Mouse (Mus musculus): Measurements from ENCODE around the gene Slc25a10. TPM values are rescaled to one million over a fixed set of nuclear protein-coding genes. Genes with fewer than 3 reads are reported as not detected.

Slc25a10 gene
- total and polyA plus RNA-seq, 3 experiments, result 52.0 to 53.6 TPM; not detected in 1

DNA sequence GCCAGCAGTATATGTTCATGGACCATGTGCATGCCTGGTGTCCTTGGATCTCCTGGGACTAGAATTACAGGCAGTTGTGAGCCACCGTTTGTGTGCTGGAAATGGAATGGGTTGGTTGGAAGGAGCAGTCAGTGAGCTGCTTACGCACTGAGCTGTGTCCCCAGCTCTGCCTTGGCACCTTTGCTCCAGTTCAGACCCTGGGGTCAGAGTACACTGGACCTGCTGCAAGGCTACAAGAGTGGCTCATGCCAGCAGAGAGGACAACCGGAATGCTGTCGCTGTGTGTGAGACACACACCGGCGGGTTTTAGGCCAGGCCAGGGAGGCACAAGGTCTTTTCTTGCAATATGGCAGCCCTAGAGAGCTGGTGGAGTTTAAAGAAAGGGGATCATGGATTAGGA is 19.6 kb upstream of the Slc25a10 start:
- no peak for DNase-seq (ENCODE audit: low read depth, low spot score)
- H3K27ac ChIP-seq (ENCODE audit: control insufficient read depth, low read depth, low read length), result no peak overlapping the region
- H3K9ac ChIP-seq (ENCODE audit: control insufficient read depth, low read depth, low read length, poor library complexity, severe bottlenecking), result no peak overlapping the region
- peaks cover 6 to 8% of the 10 kb centered on the region in 2 experiments for H3K4me1 ChIP-seq (ENCODE audit: control insufficient read depth in 1 of 2, insufficient read depth in 2 of 2, low read length in 2 of 2)
- H3K79me2 ChIP-seq (ENCODE audit: control insufficient read depth, insufficient read depth, low read length, poor library complexity), result peaks cover 13% of the 10 kb centered on the region
- H3K36me3 ChIP-seq (ENCODE audit: control insufficient read depth in 1 of 2, insufficient read depth in 2 of 2, low read length in 2 of 2), result peaks cover 6 to 10% of the 10 kb centered on the region in 2 experiments; a peak in 3 of 4 replicates
- TF ChIP-seq SMC3 (IDR thresholded peaks at IDR 0.05; ENCODE audit: low read depth, low read length) (no peak), CTCF (IDR thresholded peaks at IDR 0.05 in 2 of 3, conservative IDR thresholded peaks at IDR 0.05 in 1 of 3; ENCODE audit: control insufficient read depth in 1 of 3, insufficient read depth in 1 of 3, low read depth in 2 of 3, low read length in 3 of 3, poor library complexity in 1 of 3, severe bottlenecking in 1 of 3) (no peak), ZMIZ1 (IDR thresholded peaks at IDR 0.05; ENCODE audit: low read depth, low read length) (no peak), MEF2A (IDR thresholded peaks at IDR 0.05; ENCODE audit: extremely low read depth, insufficient replicate concordance, low read depth, low read length, poor library complexity, severe bottlenecking) (no peak), RCOR1 (IDR thresholded peaks at IDR 0.05; ENCODE audit: low read depth, low read length) (no peak), MAX (IDR thresholded peaks at IDR 0.05; ENCODE audit: low read length) (no peak), EP300 (IDR thresholded peaks at IDR 0.05; ENCODE audit: low read depth in 1 of 2, low read length in 2 of 2) (no peak), SIN3A (IDR thresholded peaks at IDR 0.05; ENCODE audit: low read length) (no peak), NRF1 (IDR thresholded peaks at IDR 0.05; ENCODE audit: insufficient read depth, low read depth, low read length, poor library complexity, severe bottlenecking) (no peak), ZKSCAN1 (IDR thresholded peaks at IDR 0.05; ENCODE audit: low read depth, low read length) (no peak), MYC (IDR thresholded peaks at IDR 0.05; ENCODE audit: low read depth, low read length) (no peak)
- H3K9me3 ChIP-seq (replicated peaks; ENCODE audit: insufficient read depth, low read length), result no peaks in the 10 kb centered on the region
- no peak overlapping the region for H3K4me3 ChIP-seq (ENCODE audit: control insufficient read depth in 1 of 2, insufficient read depth in 1 of 2, low read depth in 2 of 2, low read length in 2 of 2)
- no peaks in the 10 kb centered on the region for H3K27me3 ChIP-seq (ENCODE audit: control insufficient read depth in 1 of 2, insufficient read depth in 2 of 2, low read length in 2 of 2)

DNA sequence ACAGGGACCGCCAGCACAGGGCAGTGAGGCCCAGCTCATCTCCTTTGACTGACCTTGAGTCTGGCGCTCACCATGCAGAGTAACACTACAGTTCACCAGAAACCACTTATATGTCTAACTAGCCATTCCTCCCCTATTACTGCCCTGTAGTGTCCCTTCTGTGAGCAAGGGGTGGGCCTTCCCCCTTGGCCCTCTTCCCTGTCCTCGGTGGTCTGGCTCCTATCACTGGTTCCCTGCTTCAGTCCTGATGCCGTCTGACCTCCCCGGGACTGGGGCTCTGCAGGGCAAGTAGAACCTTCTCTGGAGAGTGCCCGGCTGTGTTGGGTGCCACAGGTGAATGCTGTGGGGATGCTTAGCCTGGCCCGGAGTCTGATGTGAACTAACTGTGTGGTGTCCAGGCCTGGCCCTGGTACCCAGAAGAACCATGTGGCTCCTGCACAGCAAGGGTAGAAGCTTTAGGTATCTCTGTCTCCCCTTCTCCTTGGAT is 8.1 kb upstream of the Slc25a10 start:
- H3K4me1 ChIP-seq (ENCODE audit: control insufficient read depth in 1 of 2, insufficient read depth in 2 of 2, low read length in 2 of 2), result peaks cover 3 to 12% of the 10 kb centered on the region in 2 experiments; a peak in 3 of 4 replicates
- H3K9ac ChIP-seq (ENCODE audit: control insufficient read depth, low read depth, low read length, poor library complexity, severe bottlenecking), result peak overlapping the region; percentile 86
- TF ChIP-seq USF2 (IDR thresholded peaks at IDR 0.05; ENCODE audit: borderline replicate concordance in 1 of 2, insufficient read depth in 1 of 2, low read depth in 1 of 2, low read length in 2 of 2) (no peak), POLR2AphosphoS2 (IDR thresholded peaks at IDR 0.05; ENCODE audit: low read length) (no peak), MAX (IDR thresholded peaks at IDR 0.05; ENCODE audit: low read length) (no peak), BHLHE40 (IDR thresholded peaks at IDR 0.05; ENCODE audit: borderline replicate concordance, low read depth, low read length) (no peak), TBP (IDR thresholded peaks at IDR 0.05; ENCODE audit: low read depth, low read length) (no peak), POLR2AphosphoS5 (IDR thresholded peaks at IDR 0.05; ENCODE audit: borderline replicate concordance, low read depth, low read length) (no peak), EP300 (IDR thresholded peaks at IDR 0.05; ENCODE audit: low read depth in 1 of 2, low read length in 2 of 2) (no peak), NRF1 (IDR thresholded peaks at IDR 0.05; ENCODE audit: insufficient read depth, low read depth, low read length, poor library complexity, severe bottlenecking) (no peak), MAZ (IDR thresholded peaks at IDR 0.05; ENCODE audit: low read depth, low read length) (no peak), ZNF384 (IDR thresholded peaks at IDR 0.05; ENCODE audit: low read depth, low read length) (no peak), NELFE (IDR thresholded peaks at IDR 0.05; ENCODE audit: low read depth, low read length) (no peak), CHD2 (IDR thresholded peaks at IDR 0.05; ENCODE audit: low read length) (no peak), GATA1 (IDR thresholded peaks at IDR 0.05; ENCODE audit: low read depth, low read length) (no peak), POLR2A (IDR thresholded peaks at IDR 0.05; ENCODE audit: control insufficient read depth in 1 of 2, insufficient read depth in 1 of 2, low read depth in 1 of 2, low read length in 2 of 2, poor library complexity in 1 of 2) (no peak), MAFK (IDR thresholded peaks at IDR 0.05; ENCODE audit: borderline replicate concordance, low read depth, low read length) (no peak), MYC (IDR thresholded peaks at IDR 0.05; ENCODE audit: low read depth, low read length) (no peak), GABPA (IDR thresholded peaks at IDR 0.05; ENCODE audit: low read depth, low read length) (no peak), E2F4 (IDR thresholded peaks at IDR 0.05; ENCODE audit: borderline replicate concordance, low read depth, low read length) (no peak), UBTF (IDR thresholded peaks at IDR 0.05; ENCODE audit: borderline replicate concordance, insufficient read depth, low read depth, low read length) (no peak), ZC3H11A (IDR thresholded peaks at IDR 0.05; ENCODE audit: low read depth, low read length) (no peak)
- H3K4me3 ChIP-seq (ENCODE audit: control insufficient read depth in 1 of 2, insufficient read depth in 1 of 2, low read depth in 2 of 2, low read length in 2 of 2), result peak overlapping the region; percentile 57 to 73; a peak in 3 of 4 replicates
- no peaks in the 10 kb centered on the region for H3K27me3 ChIP-seq (ENCODE audit: control insufficient read depth in 1 of 2, insufficient read depth in 2 of 2, low read length in 2 of 2)
- peak overlapping the region; percentile 73 for H3K27ac ChIP-seq (ENCODE audit: control insufficient read depth, low read depth, low read length)
- peaks cover 7 to 10% of the 10 kb centered on the region in 2 experiments for H3K36me3 ChIP-seq (ENCODE audit: control insufficient read depth in 1 of 2, insufficient read depth in 2 of 2, low read length in 2 of 2)
- peaks cover 30% of the 10 kb centered on the region for H3K79me2 ChIP-seq (ENCODE audit: control insufficient read depth, insufficient read depth, low read length, poor library complexity)
- no peaks in the 10 kb centered on the region for H3K9me3 ChIP-seq (replicated peaks; ENCODE audit: insufficient read depth, low read length)
- no peak for DNase-seq (ENCODE audit: low read depth, low spot score)

Data from MEL (cell line).